Mouse (Mus musculus): ENCODE data around the gene Pqbp1. TPM values are rescaled to one million over a fixed set of nuclear protein-coding genes. Genes with fewer than 3 reads are reported as not detected.
A peak's percentile ranks its signal among the peaks of the same experiment; 100 is the strongest.
"Not testable (repeated sequence)": the region's sequence is repeated elsewhere in the genome, so short reads cannot be mapped to it uniquely, and the experiment has no call there.

The Pqbp1 gene
- total RNA-seq, 1 experiment = 69.9 TPM

DNA sequence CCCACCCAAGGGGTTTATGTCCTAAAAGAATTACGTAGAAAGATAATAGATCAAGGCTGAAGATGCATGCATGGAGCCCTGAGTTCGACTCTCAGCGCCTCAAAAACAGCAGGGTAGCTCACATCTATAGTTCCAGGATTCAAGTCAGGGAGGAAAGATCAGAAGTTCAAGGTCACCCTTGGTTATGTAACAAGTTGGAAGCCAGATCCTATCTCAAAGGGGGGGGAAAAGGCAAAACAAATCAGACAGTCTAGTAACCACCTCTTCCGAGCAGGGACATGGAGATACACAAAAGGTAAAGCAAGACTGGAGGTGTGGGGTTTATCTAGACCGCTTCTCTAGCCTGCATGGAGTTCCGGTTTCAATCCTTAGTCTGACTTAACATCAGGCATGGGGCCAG, 27.2 kb upstream of the Pqbp1 start:
- in situ Hi-C loops (cut with MboI; ENCODE audit: low sequenced_read_pairs in 2 of 2, unreplicated experiment in 2 of 2) = loop anchor here in 1 of 2 experiments (10.0 kb wide), 1 partner anchor 89 kb away; the partner anchor contains the start of gene Glod5
- Histone ChIP-seq H3K9ac (ENCODE audit: insufficient read depth, low read depth, low read length, poor library complexity, severe bottlenecking) (peak overlapping the region; percentile 42; the same call in 1 of the 2 replicates), H3K4me1 (ENCODE audit: control insufficient read depth in 2 of 2, insufficient read depth in 2 of 2, low read length in 2 of 2, poor library complexity in 1 of 2) (peaks cover 0 to 13% of the 10 kb centered on the region in 2 experiments; a peak in 3 of 4 replicates), H3K27ac (ENCODE audit: insufficient read depth, low read depth, low read length, poor library complexity, severe bottlenecking) (peak overlapping the region; percentile 53; the same call in 1 of the 2 replicates), H3K36me3 (ENCODE audit: control insufficient read depth, insufficient read depth, low read length, poor library complexity, severe bottlenecking) (peaks cover 23% of the 10 kb centered on the region), H3K9me3 (ENCODE audit: control insufficient read depth, insufficient read depth, low read depth, low read length) (no peaks in the 10 kb centered on the region), H3K4me3 (ENCODE audit: insufficient read depth in 1 of 2, low read depth in 1 of 2, low read length in 2 of 2, poor library complexity in 1 of 2, severe bottlenecking in 1 of 2) (peak overlapping the region; percentile 67 to 84; a peak in 3 of 4 replicates)
- TF ChIP-seq CHD2 (IDR thresholded peaks at IDR 0.05; ENCODE audit: low read depth, low read length) (no peak), ZC3H11A (IDR thresholded peaks at IDR 0.05; ENCODE audit: borderline replicate concordance, low read depth, low read length) (no peak), ZNF384 (IDR thresholded peaks at IDR 0.05; ENCODE audit: low read depth, low read length) (no peak)
- no peak for DNase-seq (ENCODE audit: low read depth, low spot score)

- Histone ChIP-seq H3K4me1 (ENCODE audit: control insufficient read depth in 2 of 2, insufficient read depth in 2 of 2, low read length in 2 of 2, poor library complexity in 1 of 2) (peaks cover 7 to 12% of the 10 kb centered on the region in 2 experiments; a peak in 3 of 4 replicates), H3K36me3 (ENCODE audit: control insufficient read depth, insufficient read depth, low read length, poor library complexity, severe bottlenecking) (peaks cover 10% of the 10 kb centered on the region), H3K27ac (ENCODE audit: insufficient read depth, low read depth, low read length, poor library complexity, severe bottlenecking) (no peak overlapping the region), H3K4me3 (ENCODE audit: insufficient read depth in 1 of 2, low read depth in 1 of 2, low read length in 2 of 2, poor library complexity in 1 of 2, severe bottlenecking in 1 of 2) (peak overlapping the region; percentile 64 to 70), H3K9me3 (ENCODE audit: control insufficient read depth, insufficient read depth, low read depth, low read length) (no peaks in the 10 kb centered on the region), H3K9ac (ENCODE audit: insufficient read depth, low read depth, low read length, poor library complexity, severe bottlenecking) (peak overlapping the region; percentile 79; the same call in 1 of the 2 replicates)
- DNase-seq (ENCODE audit: low read depth, low spot score) = no peak
- TF ChIP-seq HCFC1 (IDR thresholded peaks at IDR 0.05; ENCODE audit: borderline replicate concordance, insufficient read depth, low read length) (no peak), MAFK (IDR thresholded peaks at IDR 0.05; ENCODE audit: insufficient read depth, low read depth, low read length) (no peak), ZC3H11A (IDR thresholded peaks at IDR 0.05; ENCODE audit: borderline replicate concordance, low read depth, low read length) (no peak), CHD2 (IDR thresholded peaks at IDR 0.05; ENCODE audit: low read depth, low read length) (no peak), ZNF384 (IDR thresholded peaks at IDR 0.05; ENCODE audit: low read depth, low read length) (no peak)
- in situ Hi-C loops (cut with MboI; ENCODE audit: low sequenced_read_pairs in 2 of 2, unreplicated experiment in 2 of 2) = loop anchor here (5.0 to 10.0 kb wide), 2 partner anchors 90 to 93 kb away; partner anchors contain the start of gene Glod5 (in 1 of the 2)
Observed at GRCm38 (mm10) chrX:7922032-7922431, 23.0 kb upstream of the Pqbp1 start.

DNA sequence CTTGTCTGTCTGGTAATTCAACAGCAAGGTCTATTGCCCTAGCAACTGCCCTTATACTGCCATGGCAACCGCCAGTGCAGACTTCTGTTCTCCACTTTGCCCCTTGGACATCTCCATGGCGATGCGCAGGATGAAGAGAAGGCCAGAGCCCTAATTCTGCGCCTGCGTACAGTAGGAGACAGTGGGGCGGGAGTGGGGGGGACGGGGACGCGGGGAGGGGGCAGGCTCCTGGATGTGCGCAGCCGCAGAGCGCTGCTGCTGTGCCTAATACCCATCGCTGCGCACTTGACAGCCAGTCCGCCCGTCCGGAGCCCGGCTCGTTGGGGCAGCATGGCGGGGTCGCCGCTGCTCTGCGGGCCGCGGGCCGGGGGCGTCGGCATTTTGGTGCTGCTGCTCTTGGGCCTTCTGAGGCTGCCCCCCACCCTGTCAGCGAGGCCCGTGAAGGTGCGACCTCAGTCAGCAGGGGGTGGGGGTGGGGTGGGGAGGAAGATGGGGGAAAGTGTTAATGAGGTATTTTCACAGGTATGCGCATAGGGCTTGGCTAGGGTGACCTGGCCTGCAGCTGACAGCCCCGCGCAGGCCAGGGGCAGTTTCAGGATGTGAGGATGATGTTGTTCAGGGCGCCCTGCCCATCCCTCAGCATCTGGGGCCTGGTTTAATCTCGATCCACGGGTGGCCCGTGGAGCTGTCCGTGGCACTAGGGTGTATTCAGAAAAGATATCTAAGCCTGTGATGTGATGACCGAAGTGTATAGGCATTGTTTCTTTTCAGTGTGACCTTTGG, 20.7 kb upstream of the Pqbp1 start, which contains the start of gene Pcsk1n:
Pcsk1n (plus strand) TSS at position 222 of the 783 bp plus-strand sequence.
- no peak for TF ChIP-seq HCFC1 (IDR thresholded peaks at IDR 0.05; ENCODE audit: borderline replicate concordance, insufficient read depth, low read length)
- TF ChIP-seq MAFK (IDR thresholded peaks at IDR 0.05; ENCODE audit: insufficient read depth, low read depth, low read length) = no peak
- TF ChIP-seq CHD2 (IDR thresholded peaks at IDR 0.05; ENCODE audit: low read depth, low read length) = no peak
- no peak for TF ChIP-seq ZC3H11A (IDR thresholded peaks at IDR 0.05; ENCODE audit: borderline replicate concordance, low read depth, low read length)
- no peak for TF ChIP-seq ZNF384 (IDR thresholded peaks at IDR 0.05; ENCODE audit: low read depth, low read length)
- Histone ChIP-seq H3K36me3 (ENCODE audit: control insufficient read depth, insufficient read depth, low read length, poor library complexity, severe bottlenecking) (peaks cover 8% of the 10 kb centered on the region), H3K9ac (ENCODE audit: insufficient read depth, low read depth, low read length, poor library complexity, severe bottlenecking) (peak within 1 kb of the TSS; percentile 52), H3K9me3 (ENCODE audit: control insufficient read depth, insufficient read depth, low read depth, low read length) (no peaks in the 10 kb centered on the region), H3K27ac (ENCODE audit: insufficient read depth, low read depth, low read length, poor library complexity, severe bottlenecking) (no peak within 1 kb of the TSS; the same call in 1 of the 2 replicates), H3K4me1 (ENCODE audit: control insufficient read depth in 2 of 2, insufficient read depth in 2 of 2, low read length in 2 of 2, poor library complexity in 1 of 2) (peaks cover 7 to 8% of the 10 kb centered on the region in 2 experiments; a peak in 3 of 4 replicates), H3K4me3 (ENCODE audit: insufficient read depth in 1 of 2, low read depth in 1 of 2, low read length in 2 of 2, poor library complexity in 1 of 2, severe bottlenecking in 1 of 2) (peak within 1 kb of the TSS in 1 of 2 experiments; percentile 65; a peak in 2 of 4 replicates)
- DNase-seq (ENCODE audit: low read depth, low spot score) = no peak
- in situ Hi-C loops (cut with MboI; ENCODE audit: low sequenced_read_pairs in 2 of 2, unreplicated experiment in 2 of 2) = loop anchor here (5.0 to 10.0 kb wide), 2 partner anchors 93 to 95 kb away; partner anchors contain the start of gene Glod5 (in 1 of the 2)

GRCm38 (mm10) chrX:7917960-7918359, 18.9 kb upstream of the Pqbp1 start:
- H3K9ac ChIP-seq (ENCODE audit: insufficient read depth, low read depth, low read length, poor library complexity, severe bottlenecking); H3K36me3 ChIP-seq (ENCODE audit: control insufficient read depth, insufficient read depth, low read length, poor library complexity, severe bottlenecking); DNase-seq (ENCODE audit: low read depth, low spot score); H3K4me1 ChIP-seq (ENCODE audit: control insufficient read depth in 2 of 2, insufficient read depth in 2 of 2, low read length in 2 of 2, poor library complexity in 1 of 2); H3K27ac ChIP-seq (ENCODE audit: insufficient read depth, low read depth, low read length, poor library complexity, severe bottlenecking); H3K9me3 ChIP-seq (ENCODE audit: control insufficient read depth, insufficient read depth, low read depth, low read length); in situ Hi-C loops (cut with MboI; ENCODE audit: low sequenced_read_pairs in 2 of 2, unreplicated experiment in 2 of 2); H3K4me3 ChIP-seq (ENCODE audit: insufficient read depth in 1 of 2, low read depth in 1 of 2, low read length in 2 of 2, poor library complexity in 1 of 2, severe bottlenecking in 1 of 2): not testable (repeated sequence)

DNA sequence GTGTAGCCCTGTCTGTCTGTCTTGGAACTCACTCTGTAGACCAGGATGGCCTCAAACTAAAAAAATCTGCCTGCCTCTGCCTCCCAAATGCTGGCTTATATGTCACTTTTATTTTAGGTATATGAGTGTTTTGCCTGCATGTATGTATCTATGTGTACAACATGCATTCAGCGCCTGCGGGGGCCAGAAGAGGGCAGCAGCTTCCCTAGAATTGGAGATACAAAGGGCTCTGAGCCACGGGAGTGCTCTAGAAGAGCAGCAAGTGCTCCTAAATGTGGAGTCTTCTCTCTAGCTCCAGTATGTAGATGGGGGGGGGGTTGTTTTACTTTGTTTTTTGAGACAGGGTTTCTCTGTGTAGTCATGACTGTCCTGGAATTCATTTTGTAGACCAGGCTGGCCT, 16.6 kb upstream of the Pqbp1 start:
- H3K9ac ChIP-seq (ENCODE audit: insufficient read depth, low read depth, low read length, poor library complexity, severe bottlenecking); H3K9me3 ChIP-seq (ENCODE audit: control insufficient read depth, insufficient read depth, low read depth, low read length); H3K36me3 ChIP-seq (ENCODE audit: control insufficient read depth, insufficient read depth, low read length, poor library complexity, severe bottlenecking); H3K4me3 ChIP-seq (ENCODE audit: insufficient read depth in 1 of 2, low read depth in 1 of 2, low read length in 2 of 2, poor library complexity in 1 of 2, severe bottlenecking in 1 of 2); H3K4me1 ChIP-seq (ENCODE audit: control insufficient read depth in 2 of 2, insufficient read depth in 2 of 2, low read length in 2 of 2, poor library complexity in 1 of 2); H3K27ac ChIP-seq (ENCODE audit: insufficient read depth, low read depth, low read length, poor library complexity, severe bottlenecking); in situ Hi-C loops (cut with MboI; ENCODE audit: low sequenced_read_pairs in 2 of 2, unreplicated experiment in 2 of 2); DNase-seq (ENCODE audit: low read depth, low spot score): not testable (repeated sequence)
